ENCODE assay signal across 22 mouse cellular contexts in genomic region chr4:135191185-135191584, GRCm38 (mm10).
DNase-seq lines count a peak whose midpoint lies in the region; ATAC-seq and TF ChIP-seq lines count a peak whose summit lies in the region.
"Had no signal": no experiment of that assay in that cellular context is flagged by ENCODE, and none has a peak within 500 bp of the region (broad histone marks: within the 10 kb centered on the region; RNA-seq: fewer than 3 reads in every experiment).

No protein-coding gene starts in this region.

- no peak for TF ChIP-seq POLR2A in myocyte (IDR thresholded peaks at IDR 0.05; ENCODE audit: insufficient read length, low read depth)

- no peak overlapping the region for H3K9ac ChIP-seq in midbrain, embryonic 11.5 days (ENCODE audit: low read length)
- H3K9ac ChIP-seq in midbrain, embryonic 14.5 days (replicated peaks; ENCODE audit: low read length): no peak overlapping the region
- H3K9ac ChIP-seq in liver, embryonic 11.5 days (ENCODE audit: low read depth, low read length): no peak overlapping the region

- H3K36me3 ChIP-seq in midbrain, embryonic 11.5 days (ENCODE audit: control insufficient read depth, insufficient read depth, low read length): no peaks in the 10 kb centered on the region
- no peaks in the 10 kb centered on the region for H3K36me3 ChIP-seq in midbrain, embryonic 14.5 days (ENCODE audit: control insufficient read depth, insufficient read depth, low read length)
- H3K36me3 ChIP-seq in C2C12 (ENCODE audit: control insufficient read depth, insufficient read depth): no peaks in the 10 kb centered on the region
- no peaks in the 10 kb centered on the region for H3K36me3 ChIP-seq in myocyte (ENCODE audit: control insufficient read depth, insufficient read depth)
- H3K36me3 ChIP-seq in liver, embryonic 11.5 days (ENCODE audit: control insufficient read depth, insufficient read depth, low read length): no peaks in the 10 kb centered on the region
- H3K36me3 ChIP-seq: G1E had no signal

- H3K9me3 ChIP-seq in midbrain, embryonic 11.5 days (ENCODE audit: control insufficient read depth, low read length): no peaks in the 10 kb centered on the region; the same call in 1 of the 2 replicates
- no peaks in the 10 kb centered on the region for H3K9me3 ChIP-seq in midbrain, embryonic 14.5 days (ENCODE audit: control insufficient read depth, low read length)
- H3K9me3 ChIP-seq in liver, embryonic 11.5 days (ENCODE audit: control insufficient read depth, low read length): no peaks in the 10 kb centered on the region

- H3K79me2 ChIP-seq in C2C12 (ENCODE audit: control insufficient read depth, insufficient read depth) (no peaks in the 10 kb centered on the region), myocyte (ENCODE audit: control insufficient read depth, insufficient read depth) (no peaks in the 10 kb centered on the region)

- 95% methylated on average over 1 of the region's 1 CpGs for WGBS in midbrain, embryonic 11.5 days
- 55% methylated on average over 1 of the region's 1 CpGs for WGBS in midbrain, embryonic 14.5 days
- 69% methylated on average over 1 of the region's 1 CpGs for WGBS in liver, embryonic 11.5 days

- no peak overlapping the region for H3K4me2 ChIP-seq in midbrain, embryonic 11.5 days
- H3K4me2 ChIP-seq in midbrain, embryonic 14.5 days (ENCODE audit: low read length): no peak overlapping the region
- H3K4me2 ChIP-seq in myocyte (ENCODE audit: low read depth): peak overlapping the region; percentile 51
- H3K4me2 ChIP-seq in liver, embryonic 11.5 days: no peak overlapping the region

- peak overlapping the region; percentile 27 for H3ac ChIP-seq in C2C12 (ENCODE audit: control insufficient read depth, insufficient read length, low read depth)
- no peak overlapping the region for H3ac ChIP-seq in myocyte (ENCODE audit: control insufficient read depth, insufficient read length)

- H3K27me3 ChIP-seq in midbrain, embryonic 11.5 days (ENCODE audit: control insufficient read depth, insufficient read depth, low read length): no peaks in the 10 kb centered on the region
- no peaks in the 10 kb centered on the region for H3K27me3 ChIP-seq in midbrain, embryonic 14.5 days (ENCODE audit: control insufficient read depth, insufficient read depth, low read length)
- no peaks in the 10 kb centered on the region for H3K27me3 ChIP-seq in C2C12 (ENCODE audit: control insufficient read depth, insufficient read depth, insufficient read length)
- no peaks in the 10 kb centered on the region for H3K27me3 ChIP-seq in myocyte (ENCODE audit: control insufficient read depth, insufficient read depth, insufficient read length)
- H3K27me3 ChIP-seq in liver, embryonic 11.5 days (replicated peaks; ENCODE audit: control insufficient read depth, insufficient read depth, low read length): no peaks in the 10 kb centered on the region
- H3K27me3 ChIP-seq: CH12.LX, Patski had no signal

- TF ChIP-seq CTCF in C2C12 (IDR thresholded peaks at IDR 0.05; ENCODE audit: control insufficient read depth, insufficient read depth, insufficient read length): no peak

- H3K4me1 ChIP-seq in midbrain, embryonic 11.5 days (ENCODE audit: control insufficient read depth, insufficient read depth, low read length): no peaks in the 10 kb centered on the region
- no peaks in the 10 kb centered on the region for H3K4me1 ChIP-seq in midbrain, embryonic 14.5 days (ENCODE audit: control insufficient read depth, insufficient read depth, low read length)
- H3K4me1 ChIP-seq in liver, embryonic 11.5 days (replicated peaks; ENCODE audit: control insufficient read depth, insufficient read depth, low read length): no peaks in the 10 kb centered on the region

- H3K4me3 ChIP-seq in midbrain, embryonic 11.5 days (ENCODE audit: low read depth, low read length): no peak overlapping the region
- H3K4me3 ChIP-seq in midbrain, embryonic 14.5 days (replicated peaks; ENCODE audit: low read depth, low read length): no peak overlapping the region
- H3K4me3 ChIP-seq in C2C12 (ENCODE audit: insufficient read depth, poor library complexity, severe bottlenecking): no peak overlapping the region
- no peak overlapping the region for H3K4me3 ChIP-seq in myocyte
- no peak overlapping the region for H3K4me3 ChIP-seq in liver, embryonic 11.5 days (ENCODE audit: low read depth, low read length)

- ATAC-seq in midbrain, embryonic 11.5 days (ENCODE audit: low FRiP score): no peak
- no peak for ATAC-seq in midbrain, embryonic 14.5 days (ENCODE audit: low FRiP score, low TSS enrichment)
- no peak for ATAC-seq in liver, embryonic 11.5 days (replicated peaks; ENCODE audit: low FRiP score)
- ATAC-seq: activated CD4-positive, CD25-positive, alpha-beta regulatory T cell, adult 4 months; CD4-positive, CD25-positive, alpha-beta regulatory T cell, adult 4 months; Patski had no signal

- DNase-seq in midbrain, embryonic 11.5 days (ENCODE audit: low spot score, missing footprints): peak; percentile 39
- DNase-seq in midbrain, embryonic 14.5 days: no peak
- DNase-seq in frontal cortex, postnatal 14 days (ENCODE audit: low spot score in 2 of 2): no peak
- no peak for DNase-seq in liver, embryonic 11.5 days (ENCODE audit: low spot score)
- DNase-seq: adrenal gland, adult 2 months; adrenal gland, adult 8-10 months; adrenal gland, postnatal 10 days; adrenal gland, postnatal 14 days; adrenal gland, postnatal 25 days; adrenal gland, postnatal 36 days; B cell, adult 2 months; cerebellum, adult 11 months; cerebellum, adult 11-12 months; cerebellum, adult 18-20 months; cerebellum, adult 2 months had no signal

- no peaks in the 10 kb centered on the region for H3K79me3 ChIP-seq in C2C12 (ENCODE audit: low read depth)

- no peak overlapping the region for H3K27ac ChIP-seq in midbrain, embryonic 11.5 days (ENCODE audit: low read depth, low read length)
- H3K27ac ChIP-seq in midbrain, embryonic 14.5 days (replicated peaks; ENCODE audit: low read depth, low read length): no peak overlapping the region
- no peak overlapping the region for H3K27ac ChIP-seq in liver, embryonic 11.5 days (ENCODE audit: low read depth, low read length)

TF ChIP-seq in C2C12, 6 proteins besides CTCF, POLR2A, EP300 and RAD21:
- TF ChIP-seq MYOD1 (IDR thresholded peaks at IDR 0.05; ENCODE audit: control insufficient read depth, insufficient read length, low read depth) (peak; percentile 48), MAX (IDR thresholded peaks at IDR 0.05) (peak; percentile 16), CEBPB (IDR thresholded peaks at IDR 0.05; ENCODE audit: low read depth) (no peak)

TF ChIP-seq in myocyte, 11 proteins besides CTCF, POLR2A, EP300 and RAD21:
- TF ChIP-seq MYOG (IDR thresholded peaks at IDR 0.05; ENCODE audit: control insufficient read depth in 1 of 3, insufficient read depth in 1 of 3, insufficient read length in 2 of 3, low read depth in 2 of 3) (peak in 2 of 3 experiments; percentile 39 to 82), MYOD1 (IDR thresholded peaks at IDR 0.05; ENCODE audit: control insufficient read depth in 1 of 3, insufficient read length in 2 of 3, low read depth in 2 of 3) (peak in 2 of 3 experiments; percentile 80 to 90), USF1 (IDR thresholded peaks at IDR 0.05; ENCODE audit: low read depth) (no peak), TCF12 (IDR thresholded peaks at IDR 0.05; ENCODE audit: insufficient read depth, poor library complexity, severe bottlenecking) (peak; percentile 48), CEBPB (IDR thresholded peaks at IDR 0.05; ENCODE audit: insufficient read depth, poor library complexity, severe bottlenecking) (0 out of 2 replicates have a peak, but pooled peaks have one; percentile 21)
TF ChIP-seq in myocyte: peak in this region for 4.
